In the genomic region with DNA sequence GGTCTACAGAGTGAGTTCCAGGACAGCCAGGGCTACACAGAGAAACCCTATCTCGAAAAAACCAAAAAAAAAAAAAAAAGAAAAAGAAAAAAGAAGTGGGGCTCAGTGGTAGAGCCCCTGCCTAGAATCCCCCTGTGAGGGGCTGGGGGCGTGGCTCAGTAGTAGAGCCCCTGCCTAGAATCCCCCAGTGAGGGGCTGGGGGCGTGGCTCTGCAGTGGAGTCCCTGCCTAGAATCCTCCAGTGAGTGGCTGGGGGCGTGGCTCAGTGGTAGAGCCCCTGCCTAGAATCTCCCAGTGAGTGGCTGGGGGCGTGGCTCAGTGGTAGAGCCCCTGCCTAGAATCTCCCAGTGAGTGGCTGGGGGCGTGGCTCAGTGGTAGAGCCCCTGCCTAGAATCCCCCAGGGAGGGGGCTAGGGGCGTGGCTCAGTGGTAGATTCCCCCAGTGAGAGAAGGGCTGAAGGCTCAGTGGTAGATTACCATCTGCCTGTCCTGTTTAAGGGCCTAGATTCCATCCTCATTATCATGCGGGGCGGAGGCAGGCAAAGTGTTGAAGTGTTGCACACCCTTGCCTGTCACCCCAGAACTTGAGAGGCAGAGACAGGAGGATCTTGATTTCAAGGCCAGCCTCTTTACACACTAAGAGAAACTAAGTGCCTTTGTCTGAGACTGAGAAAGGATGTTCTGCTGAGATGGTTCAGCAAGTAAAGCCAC, we compare ENCODE assay signal across 1 mouse cellular context. TPM values are rescaled to one million over a fixed set of nuclear protein-coding genes. Genes with fewer than 3 reads are reported as not detected.
"Had no signal": no experiment of that assay in that cellular context is flagged by ENCODE, and none has a peak within 500 bp of the region (broad histone marks: within the 10 kb centered on the region; RNA-seq: fewer than 3 reads in every experiment).

No protein-coding gene starts in this region.

RNA-seq across cellular contexts. Expression of gene Hipk4, which starts 28.3 kb away (rescaled TPM):
- total RNA-seq: gastrocnemius, adult 18-20 months had no signal
